Mouse (Mus musculus) embryonic facial prominence, embryonic 15.5 days (tissue): ENCODE data around the gene Ascl2. TPM values are rescaled to one million over a fixed set of nuclear protein-coding genes. Genes with fewer than 3 reads are reported as not detected.
A peak's percentile ranks its signal among the peaks of the same experiment; 100 is the strongest.

ENCODE experiments used
- ATAC-seq: fragments of 200-750 bp; cut with Nextera tagmentation; 2 replicates; pipeline ENCODE4 v1.8.0; 2017; ENCODE audit warnings: low read depth, moderate TSS enrichment; ENCODE audit not compliant: insufficient number of reproducible peaks, low FRiP score, low TSS enrichment
- H3K27ac ChIP-seq: fragments of 300-500 bp; sonication (generic); replicated peaks from 2 replicates; pipeline ENCODE4 v1.5.1; 2015; ENCODE audit warnings: mild to moderate bottlenecking, inconsistent platforms
- H3K27me3 ChIP-seq: fragments of 300-500 bp; sonication (generic); 2 replicates; pipeline ENCODE4 v1.6.1; 2015; ENCODE audit warnings: inconsistent platforms
- H3K36me3 ChIP-seq: fragments of 300-500 bp; sonication (generic); 2 replicates; pipeline ENCODE4 v1.6.1; 2015; ENCODE audit warnings: mild to moderate bottlenecking, inconsistent platforms
- H3K4me1 ChIP-seq: fragments of 300-500 bp; sonication (generic); 2 replicates; pipeline ENCODE4 v1.6.1; 2015; ENCODE audit warnings: inconsistent platforms
- H3K4me2 ChIP-seq: fragments of 300-500 bp; sonication (generic); replicated peaks from 2 replicates; pipeline ENCODE4 v1.6.1; 2015; ENCODE audit warnings: mild to moderate bottlenecking, inconsistent platforms
- H3K4me3 ChIP-seq: fragments of 300-500 bp; sonication (generic); replicated peaks from 2 replicates; pipeline ENCODE4 v1.5.1; 2015; ENCODE audit warnings: mild to moderate bottlenecking, inconsistent platforms
- H3K9ac ChIP-seq: fragments of 300-500 bp; sonication (generic); 2 replicates; pipeline ENCODE4 v1.6.1; 2015; ENCODE audit warnings: inconsistent platforms
- H3K9me3 ChIP-seq: fragments of 300-500 bp; sonication (generic); replicated peaks from 2 replicates; pipeline ENCODE4 v1.6.1; 2016; ENCODE audit warnings: inconsistent platforms
- WGBS: fragments of 180-500 bp; shearing (Covaris S2); methylation state at CpG from one replicate; pipeline ENCODE4 v1.1.7; 2015; 5-methylcytosine and 5-hydroxymethylcytosine counted together
- polyA plus RNA-seq: library from polyadenylated mRNA; unstranded; fragments of >200 nt; fragmentation: Nextera tagmentation; extraction: Ambion mirVana; gene quantifications from 2 replicates; pipeline ENCODE4 v1.2.1, GENCODE M21; 2015

The Ascl2 gene
- polyA plus RNA-seq, 1 experiment from 2014 or later: 2.1 TPM

DNA sequence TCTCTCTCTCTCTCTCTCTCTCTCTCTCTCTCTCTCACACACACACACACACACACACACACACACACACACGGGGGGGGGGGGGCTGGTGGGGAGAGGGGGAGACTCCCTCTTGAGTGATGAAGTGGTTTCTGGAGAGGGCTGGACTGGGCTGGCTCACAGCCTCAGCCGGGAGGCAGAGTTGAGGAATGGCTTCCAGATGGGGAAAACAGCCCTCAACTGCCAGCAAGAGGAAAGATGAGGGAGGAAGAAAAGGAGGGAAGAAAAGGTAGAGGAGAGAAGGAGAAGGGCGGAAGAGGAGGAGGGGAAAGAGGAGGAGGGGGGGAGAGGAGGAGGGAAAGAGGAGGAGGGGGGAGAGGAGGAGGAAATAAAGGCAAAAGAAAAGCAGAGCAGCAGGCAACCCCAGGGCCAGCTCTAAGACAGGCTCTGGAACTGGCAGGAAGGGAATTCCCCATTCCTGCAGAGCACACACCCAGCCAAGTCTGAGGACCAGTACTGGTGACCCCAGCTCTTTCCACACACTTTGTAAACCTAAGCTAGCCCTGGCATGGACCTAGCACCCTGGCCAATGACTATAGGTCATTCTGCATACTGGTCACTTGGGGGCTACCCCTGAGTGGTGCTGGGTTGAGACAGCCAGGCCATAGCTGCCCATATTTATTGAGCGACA lies 40.1 kb upstream of the Ascl2 start:
- Histone ChIP-seq H3K27me3 (no peaks in the 10 kb centered on the region), H3K9ac (no peak overlapping the region), H3K36me3 (no peaks in the 10 kb centered on the region), H3K4me2 (0 out of 2 replicates have a peak overlapping the region, but pooled peaks have one; percentile 21), H3K4me1 (peaks cover 43% of the 10 kb centered on the region), H3K27ac (peak overlapping the region; percentile 98), H3K4me3 (no peak overlapping the region), H3K9me3 (no peaks in the 10 kb centered on the region)
- peak; percentile 79 for ATAC-seq
- 43% methylated on average over 2 of the region's 4 CpGs for WGBS

DNA sequence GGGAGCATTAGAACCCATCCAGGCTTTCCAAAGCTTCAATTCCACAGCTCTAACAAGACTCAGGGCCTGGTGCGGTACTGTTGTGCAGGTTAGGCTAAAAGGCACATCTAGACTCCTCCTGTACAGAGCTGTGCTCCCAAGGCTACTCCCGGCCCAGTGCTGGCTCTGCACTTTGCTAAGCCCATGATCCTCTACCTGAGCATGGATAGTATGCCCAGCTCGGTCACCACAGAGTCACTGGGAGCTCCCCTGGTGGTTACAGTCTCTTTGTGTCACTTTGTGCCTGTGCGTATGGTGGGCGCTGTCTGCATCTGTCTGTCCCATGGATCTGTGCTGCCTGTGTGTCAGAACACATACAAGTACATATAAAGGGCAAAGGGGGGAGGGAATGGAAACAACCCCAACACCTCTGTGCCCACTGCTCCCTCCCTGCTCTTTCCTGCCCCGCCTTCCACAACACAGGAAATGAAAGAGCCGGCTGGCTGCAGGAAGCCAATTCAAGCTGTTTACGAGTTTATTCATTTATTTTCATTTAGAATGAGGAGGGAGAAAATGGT lies 39.4 kb upstream of the Ascl2 start:
- Histone ChIP-seq H3K27me3 (no peaks in the 10 kb centered on the region), H3K9me3 (no peaks in the 10 kb centered on the region), H3K4me1 (peaks cover 37% of the 10 kb centered on the region), H3K9ac (no peak overlapping the region), H3K4me3 (no peak overlapping the region), H3K36me3 (no peaks in the 10 kb centered on the region), H3K4me2 (peak overlapping the region; percentile 22; the same call in 1 of the 2 replicates), H3K27ac (peak overlapping the region; percentile 98)
- 41% methylated on average over 8 of the region's 8 CpGs for WGBS
- peak; percentile 59 for ATAC-seq

- peak; percentile 82 for ATAC-seq
- Histone ChIP-seq H3K4me2 (peak overlapping the region; percentile 22; the same call in 1 of the 2 replicates), H3K9ac (no peak overlapping the region), H3K27me3 (no peaks in the 10 kb centered on the region), H3K36me3 (no peaks in the 10 kb centered on the region), H3K4me1 (peaks cover 33% of the 10 kb centered on the region), H3K27ac (peak overlapping the region; percentile 98), H3K4me3 (no peak overlapping the region), H3K9me3 (no peaks in the 10 kb centered on the region)
- WGBS: 38% methylated on average over 17 of the region's 17 CpGs
Measured at GRCm38 (mm10) chr7:143007599-143008369, 38.7 kb upstream of the Ascl2 start.

DNA sequence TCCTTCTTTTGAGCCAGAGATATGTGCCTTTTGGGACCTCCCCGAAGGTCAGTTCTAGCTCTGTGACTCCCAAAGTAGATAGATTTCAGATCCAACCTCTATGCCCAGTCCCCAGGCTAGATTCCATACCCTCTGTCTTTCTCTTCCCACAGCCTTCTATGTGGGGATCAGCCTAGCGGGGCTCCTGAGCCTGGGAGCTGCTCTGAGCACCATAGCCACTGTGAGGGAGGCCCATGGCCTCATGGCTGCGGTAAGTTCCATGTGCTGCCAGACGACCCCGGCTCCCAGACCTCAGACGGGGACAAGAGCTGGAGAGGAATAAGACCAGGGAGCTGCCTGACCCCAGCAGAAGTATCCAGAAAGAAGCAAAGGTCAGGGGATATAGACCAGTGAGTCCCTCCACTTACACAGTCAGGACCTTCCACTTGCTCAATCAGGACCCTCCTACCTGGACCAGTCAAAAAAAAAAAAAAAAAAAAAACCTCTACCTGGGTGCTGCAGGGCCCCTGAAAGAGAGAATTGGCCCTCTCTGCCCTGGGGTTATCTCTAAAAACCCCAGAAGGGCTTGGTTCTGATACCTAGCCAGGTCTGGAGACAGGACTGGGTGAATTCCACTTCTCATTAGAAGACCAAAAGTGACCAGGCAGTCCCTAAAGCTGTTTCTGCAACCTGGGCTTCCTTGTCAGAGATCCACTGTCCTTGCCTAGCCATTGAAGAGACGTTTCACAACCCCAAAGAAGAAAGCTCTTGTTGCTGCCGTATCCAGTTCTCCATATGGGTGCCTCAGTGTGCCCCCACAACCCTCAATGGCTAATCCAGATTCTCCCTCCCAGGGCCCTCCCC lies 37.9 kb upstream of the Ascl2 start:
- H3K9me3 ChIP-seq: no peaks in the 10 kb centered on the region
- H3K4me3 ChIP-seq: no peak overlapping the region
- WGBS: 92% methylated on average over 8 of the region's 8 CpGs
- H3K27ac ChIP-seq: peak overlapping the region; percentile 98
- H3K4me1 ChIP-seq: peaks cover 27% of the 10 kb centered on the region
- no peaks in the 10 kb centered on the region for H3K36me3 ChIP-seq
- no peak overlapping the region for H3K4me2 ChIP-seq
- no peaks in the 10 kb centered on the region for H3K27me3 ChIP-seq
- no peak overlapping the region for H3K9ac ChIP-seq
- no peak for ATAC-seq

DNA sequence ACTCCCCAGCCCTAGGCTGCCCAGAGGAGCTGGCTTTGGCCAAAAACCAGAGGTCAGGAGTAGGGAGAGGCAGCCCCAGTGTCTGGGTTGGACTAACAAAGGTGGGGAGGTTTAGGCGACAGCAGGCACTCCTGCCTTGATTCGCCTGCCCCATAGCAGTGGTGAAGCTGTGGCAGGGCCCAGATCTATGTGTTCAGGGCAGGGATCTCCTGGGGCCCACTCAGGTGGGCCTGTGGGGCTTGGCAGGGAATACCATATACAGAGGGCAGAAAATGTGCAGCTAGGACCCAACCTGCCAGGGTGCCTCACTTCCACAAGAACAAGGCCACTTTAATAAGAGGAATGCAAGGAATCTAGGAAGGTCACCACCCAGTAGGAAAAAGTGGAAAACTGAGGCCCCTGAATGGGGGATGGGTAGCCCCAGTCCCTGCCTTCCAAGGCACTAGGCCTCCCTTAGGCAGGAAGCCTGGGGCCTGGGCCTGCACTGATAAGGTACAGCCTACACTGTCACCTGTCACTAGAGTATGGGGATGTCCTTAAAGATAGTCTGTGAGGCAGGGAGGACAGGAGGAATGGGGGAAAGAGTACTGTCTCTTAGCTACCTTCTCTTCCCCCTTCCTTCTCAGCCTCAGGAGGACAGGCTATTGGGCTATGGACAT lies 37.2 kb upstream of the Ascl2 start:
- ATAC-seq: no peak
- WGBS: 81% methylated on average over 2 of the region's 2 CpGs
- Histone ChIP-seq H3K27ac (0 out of 2 replicates have a peak overlapping the region, but pooled peaks have one; percentile 34), H3K4me2 (no peak overlapping the region), H3K4me3 (no peak overlapping the region), H3K27me3 (no peaks in the 10 kb centered on the region), H3K9me3 (no peaks in the 10 kb centered on the region), H3K4me1 (peaks cover 26% of the 10 kb centered on the region), H3K36me3 (no peaks in the 10 kb centered on the region), H3K9ac (no peak overlapping the region)

GRCm38 (mm10) chr7:143005344-143006096 lies 36.5 kb upstream of the Ascl2 start:
- Histone ChIP-seq H3K36me3 (no peaks in the 10 kb centered on the region), H3K4me2 (no peak overlapping the region), H3K4me1 (peaks cover 26% of the 10 kb centered on the region), H3K27ac (no peak overlapping the region), H3K9me3 (no peaks in the 10 kb centered on the region), H3K27me3 (no peaks in the 10 kb centered on the region), H3K9ac (no peak overlapping the region), H3K4me3 (no peak overlapping the region)
- 83% methylated on average over 6 of the region's 6 CpGs for WGBS
- ATAC-seq: no peak

- Histone ChIP-seq H3K4me3 (no peak within 1 kb of the TSS), H3K9ac (no peak within 1 kb of the TSS), H3K27ac (no peak within 1 kb of the TSS), H3K27me3 (no peaks in the 10 kb centered on the region), H3K4me1 (peaks cover 23% of the 10 kb centered on the region), H3K36me3 (no peaks in the 10 kb centered on the region), H3K4me2 (no peak within 1 kb of the TSS), H3K9me3 (no peaks in the 10 kb centered on the region)
- ATAC-seq: no peak
- WGBS: 72% methylated on average over 4 of the region's 4 CpGs
Measured at GRCm38 (mm10) chr7:143004727-143005343, 35.8 kb upstream of the Ascl2 start, which contains the start of gene Tspan32. Tspan32 (plus strand) TSS chr7:143005046.

GRCm38 (mm10) chr7:143002679-143003078 lies 33.6 kb upstream of the Ascl2 start:
- Histone ChIP-seq H3K9ac (no peak overlapping the region), H3K4me3 (no peak overlapping the region), H3K4me2 (no peak overlapping the region), H3K27me3 (no peaks in the 10 kb centered on the region), H3K9me3 (no peaks in the 10 kb centered on the region), H3K27ac (no peak overlapping the region), H3K4me1 (peaks cover 5% of the 10 kb centered on the region), H3K36me3 (no peaks in the 10 kb centered on the region)
- WGBS: 26% methylated on average over 3 of the region's 3 CpGs
- ATAC-seq: no peak

DNA sequence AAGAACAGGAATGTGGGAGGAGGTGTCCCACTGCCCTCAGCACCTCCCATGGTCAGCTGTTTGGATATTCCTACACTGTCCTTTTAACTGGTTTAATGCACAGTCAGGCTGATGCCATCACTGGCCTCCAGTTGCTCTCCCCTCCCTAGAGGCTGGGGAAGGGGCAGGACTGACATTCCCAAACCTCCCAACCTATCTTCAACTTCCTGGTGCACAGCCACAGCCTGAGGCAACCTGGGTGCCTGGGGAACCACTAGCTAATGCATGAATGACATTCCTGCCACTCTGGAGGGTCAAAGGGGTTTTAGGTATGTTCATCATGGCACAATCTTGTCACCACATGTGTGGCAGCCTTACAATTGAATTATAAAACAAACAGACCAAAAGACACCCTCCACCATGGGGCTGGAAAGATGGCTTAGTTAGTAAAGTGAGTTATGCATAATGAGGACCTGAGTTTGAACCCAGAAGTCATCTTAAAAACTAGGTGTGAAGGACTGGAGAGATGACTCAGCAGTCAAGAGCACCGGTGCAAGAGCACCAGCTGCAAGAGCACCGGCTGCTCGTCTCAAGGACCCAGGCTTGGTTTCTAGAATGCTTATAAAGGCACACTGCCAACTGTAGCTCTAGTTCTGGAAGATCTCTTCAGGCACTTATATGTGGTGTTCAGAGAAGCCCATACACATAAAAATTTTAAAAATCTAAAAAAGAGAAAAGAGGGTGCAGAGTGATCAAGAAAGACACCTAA lies 28.5 kb upstream of the Ascl2 start:
- ATAC-seq: no peak
- H3K27me3 ChIP-seq: no peaks in the 10 kb centered on the region
- no peak overlapping the region for H3K27ac ChIP-seq

More for the DNA sequence above, 28.5 kb upstream of the Ascl2 start:
- 34% methylated on average over 3 of the region's 3 CpGs for WGBS
- Histone ChIP-seq H3K9me3 (no peaks in the 10 kb centered on the region), H3K9ac (no peak overlapping the region), H3K36me3 (no peaks in the 10 kb centered on the region), H3K4me1 (0 out of 2 replicates have a peak, but pooled peaks cover 2% of the 10 kb centered on the region), H3K4me2 (no peak overlapping the region), H3K4me3 (no peak overlapping the region)
